Mouse (Mus musculus): ENCODE results near the gene Mul1.

The Mul1 gene

GRCm38 (mm10) chr4:138444941-138445340, 10.5 kb downstream of the Mul1 start:
- no peak for DNase-seq

- no peak for DNase-seq
Observed at GRCm38 (mm10) chr4:138446981-138447380, 12.5 kb downstream of the Mul1 start.

- DNase-seq, result peak; percentile 87 to 93
Observed at GRCm38 (mm10) chr4:138447387-138447786, 12.9 kb downstream of the Mul1 start.

GRCm38 (mm10) chr4:138447827-138448602, 13.5 kb downstream of the Mul1 start:
- DNase-seq, result no peak

GRCm38 (mm10) chr4:138448872-138449615, 14.6 kb downstream of the Mul1 start:
- no peak for DNase-seq

GRCm38 (mm10) chr4:138449636-138450314, 15.3 kb downstream of the Mul1 start:
- DNase-seq, result no peak

- DNase-seq, result no peak
Observed at GRCm38 (mm10) chr4:138452306-138453096, 18.0 kb downstream of the Mul1 start.

GRCm38 (mm10) chr4:138453097-138453752, 18.8 kb downstream of the Mul1 start:
- peak; percentile 81 to 85 for DNase-seq

GRCm38 (mm10) chr4:138453753-138454570, 19.5 kb downstream of the Mul1 start, which contains the start of gene Camk2n1:
Gene Camk2n1 (plus strand): TSS chr4:138454314.
- peak; percentile 90 to 93 for DNase-seq

- peak in 1 of 2 experiments; percentile 58 for DNase-seq
Observed at GRCm38 (mm10) chr4:138454571-138455140, 20.2 kb downstream of the Mul1 start.

- DNase-seq, result peak; percentile 65 to 69
Observed at GRCm38 (mm10) chr4:138455141-138455955, 20.9 kb downstream of the Mul1 start.

- DNase-seq, result peak in 1 of 2 experiments; percentile 46
Observed at GRCm38 (mm10) chr4:138455956-138456341, 21.5 kb downstream of the Mul1 start.

- DNase-seq, result no peak
Observed at GRCm38 (mm10) chr4:138456536-138456935, 22.1 kb downstream of the Mul1 start.

GRCm38 (mm10) chr4:138457091-138457490, 22.6 kb downstream of the Mul1 start:
- DNase-seq, result no peak

- no peak for DNase-seq
Observed at GRCm38 (mm10) chr4:138458171-138458570, 23.7 kb downstream of the Mul1 start.

- no peak for DNase-seq
Observed at GRCm38 (mm10) chr4:138458735-138459440, 24.4 kb downstream of the Mul1 start.

GRCm38 (mm10) chr4:138459775-138460174, 25.3 kb downstream of the Mul1 start:
- peak; percentile 83 to 91 for DNase-seq

- DNase-seq, result peak; percentile 41 to 69
Observed at GRCm38 (mm10) chr4:138460910-138461309, 26.4 kb downstream of the Mul1 start.

GRCm38 (mm10) chr4:138461471-138461870, 27.0 kb downstream of the Mul1 start:
- DNase-seq, result no peak

Measured in kidney, adult 8-10 months (tissue).